Mouse (Mus musculus) C2C12 (cell line): ENCODE measurements around the gene Tcte1.

Experiments used
- CEBPB ChIP-seq: IDR thresholded peaks from one replicate; pipeline ENCODE4 v1.6.1; 2011; ENCODE audit warnings: low read depth, mild to moderate bottlenecking, control low read depth, moderate library complexity
- CTCF ChIP-seq: IDR thresholded peaks from one replicate; pipeline ENCODE4 v1.5.1; 2011; ENCODE audit not compliant: control insufficient read depth, insufficient read depth, insufficient read length
- MAX ChIP-seq: IDR thresholded peaks from one replicate; pipeline ENCODE4 v1.6.1; 2011; ENCODE audit warnings: mild to moderate bottlenecking, control low read depth
- MYOD1 ChIP-seq: IDR thresholded peaks from one replicate; pipeline ENCODE4 v1.6.1; 2011; ENCODE audit warnings: low read depth; ENCODE audit not compliant: control insufficient read depth, insufficient read length
- USF1 ChIP-seq: IDR thresholded peaks from one replicate; pipeline ENCODE4 v1.6.1; 2011; ENCODE audit warnings: low read depth, mild to moderate bottlenecking, control low read depth, moderate library complexity

- TF ChIP-seq CTCF: no peak
- no peak for TF ChIP-seq MAX
- TF ChIP-seq MYOD1: no peak
- no peak for TF ChIP-seq CEBPB
- TF ChIP-seq USF1: no peak
These were observed 32.3 kb downstream of the Tcte1 start, which contains the start of gene Nfkbie for GRCm38 (mm10) chr17:45555452-45556106.
